Mouse (Mus musculus) hindbrain, embryonic 11.5 days (tissue): Measurements from ENCODE around the gene Map3k3. TPM values are rescaled to one million over a fixed set of nuclear protein-coding genes. Genes with fewer than 3 reads are reported as not detected.

Experiments used
- ATAC-seq: fragments of 200-750 bp; cut with Nextera tagmentation; 2 replicates; pipeline ENCODE4 v1.8.0; 2017; ENCODE audit warnings: mild to moderate bottlenecking, moderate TSS enrichment, moderate library complexity; ENCODE audit not compliant: low FRiP score
- DNase-seq: peaks from one replicate; pipeline ENCODE4 v3.0.0-alpha.2; 2015; ENCODE audit warnings: low spot score
- H3K27ac ChIP-seq: fragments of 300-500 bp; sonication (generic); 2 replicates; pipeline ENCODE4 v1.5.1; 2014; ENCODE audit warnings: mild to moderate bottlenecking, low read depth, low read length
- H3K27me3 ChIP-seq: fragments of 300-500 bp; sonication (generic); 2 replicates; pipeline ENCODE4 v1.6.1; 2014; ENCODE audit warnings: mild to moderate bottlenecking, low read length, moderate library complexity, mixed read lengths; ENCODE audit not compliant: control insufficient read depth, insufficient read depth
- H3K36me3 ChIP-seq: fragments of 300-500 bp; sonication (generic); 2 replicates; pipeline ENCODE4 v1.6.1; 2014; ENCODE audit warnings: mild to moderate bottlenecking, low read length, moderate library complexity, mixed read lengths; ENCODE audit not compliant: control insufficient read depth, insufficient read depth
- H3K4me1 ChIP-seq: fragments of 300-500 bp; sonication (generic); replicated peaks from 2 replicates; pipeline ENCODE4 v1.6.1; 2014; ENCODE audit warnings: low read length, mixed read lengths; ENCODE audit not compliant: control insufficient read depth, insufficient read depth
- H3K4me2 ChIP-seq: fragments of 300-500 bp; sonication (generic); replicated peaks from 2 replicates; pipeline ENCODE4 v1.6.1; 2014; ENCODE audit warnings: mild to moderate bottlenecking, low read depth, low read length
- H3K4me3 ChIP-seq: fragments of 300-500 bp; sonication (generic); 2 replicates; pipeline ENCODE4 v1.5.1; 2014; ENCODE audit warnings: low read depth, low read length
- H3K9ac ChIP-seq: fragments of 300-500 bp; sonication (generic); 2 replicates; pipeline ENCODE4 v1.6.1; 2014; ENCODE audit warnings: low read depth, low read length
- H3K9me3 ChIP-seq: fragments of 300-500 bp; sonication (generic); 2 replicates; pipeline ENCODE4 v1.6.1; 2016; ENCODE audit warnings: low read length; ENCODE audit not compliant: control insufficient read depth
- WGBS: fragments of 180-500 bp; shearing (Covaris S2); extraction: QIAGEN DNeasy Blood & Tissue Kit; methylation state at CpG from one replicate; pipeline ENCODE4 v1.1.7; 2014; 5-methylcytosine and 5-hydroxymethylcytosine counted together
- polyA plus RNA-seq: library from polyadenylated mRNA; unstranded; fragments of >200 nt; fragmentation: Nextera tagmentation; extraction: Ambion mirVana; gene quantifications from 2 replicates; pipeline ENCODE4 v1.2.1, GENCODE M21; 2014

The Map3k3 gene
- polyA plus RNA-seq, 1 experiment from 2014 or later = 14.2 TPM

- no peaks in the 10 kb centered on the region for H3K9me3 ChIP-seq
- H3K27me3 ChIP-seq = no peaks in the 10 kb centered on the region
- H3K9ac ChIP-seq = no peak overlapping the region
- H3K4me2 ChIP-seq = no peak overlapping the region
- DNase-seq (peak; percentile 38), ATAC-seq (no peak)
- 36% methylated on average over 8 of the region's 8 CpGs for WGBS
- H3K36me3 ChIP-seq = 0 out of 2 replicates have a peak, but pooled peaks cover 2% of the 10 kb centered on the region
- 0 out of 2 replicates have a peak, but pooled peaks cover 3% of the 10 kb centered on the region for H3K4me1 ChIP-seq
- no peak overlapping the region for H3K4me3 ChIP-seq
- peak overlapping the region; percentile 72 for H3K27ac ChIP-seq
These were observed 50.4 kb downstream of the Map3k3 start for GRCm38 (mm10) chr11:106134580-106135528.

- Histone ChIP-seq H3K4me3 (no peak overlapping the region), H3K27ac (no peak overlapping the region), H3K4me1 (no peaks in the 10 kb centered on the region), H3K36me3 (peaks cover 14% of the 10 kb centered on the region), H3K9me3 (no peaks in the 10 kb centered on the region), H3K4me2 (no peak overlapping the region), H3K27me3 (no peaks in the 10 kb centered on the region), H3K9ac (no peak overlapping the region)
- WGBS = 92% methylated on average over 3 of the region's 3 CpGs
- ATAC-seq (no peak), DNase-seq (no peak)
These were observed 66.8 kb downstream of the Map3k3 start for GRCm38 (mm10) chr11:106151219-106151618.

DNA sequence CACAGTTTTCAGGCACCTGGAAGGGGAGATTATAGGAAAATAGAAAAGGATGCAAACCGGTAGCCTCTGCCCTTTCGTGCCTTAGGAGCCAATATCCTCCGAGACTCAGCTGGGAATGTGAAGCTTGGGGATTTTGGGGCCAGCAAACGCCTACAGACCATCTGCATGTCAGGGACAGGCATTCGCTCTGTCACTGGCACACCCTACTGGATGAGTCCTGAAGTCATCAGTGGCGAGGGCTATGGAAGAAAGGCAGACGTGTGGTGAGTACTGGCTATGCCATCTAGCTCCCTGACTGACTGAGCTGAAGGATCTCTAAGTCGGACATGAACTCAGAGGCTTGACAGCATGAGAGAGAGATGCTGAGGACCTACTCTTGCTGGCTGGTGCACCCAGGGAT lies 67.7 kb downstream of the Map3k3 start:
- Histone ChIP-seq H3K27me3 (no peaks in the 10 kb centered on the region), H3K4me1 (no peaks in the 10 kb centered on the region), H3K9me3 (no peaks in the 10 kb centered on the region), H3K4me3 (no peak overlapping the region), H3K36me3 (peaks cover 14% of the 10 kb centered on the region), H3K27ac (no peak overlapping the region), H3K4me2 (no peak overlapping the region), H3K9ac (no peak overlapping the region)
- ATAC-seq (no peak), DNase-seq (no peak)
- 80% methylated on average over 8 of the region's 8 CpGs for WGBS

DNA sequence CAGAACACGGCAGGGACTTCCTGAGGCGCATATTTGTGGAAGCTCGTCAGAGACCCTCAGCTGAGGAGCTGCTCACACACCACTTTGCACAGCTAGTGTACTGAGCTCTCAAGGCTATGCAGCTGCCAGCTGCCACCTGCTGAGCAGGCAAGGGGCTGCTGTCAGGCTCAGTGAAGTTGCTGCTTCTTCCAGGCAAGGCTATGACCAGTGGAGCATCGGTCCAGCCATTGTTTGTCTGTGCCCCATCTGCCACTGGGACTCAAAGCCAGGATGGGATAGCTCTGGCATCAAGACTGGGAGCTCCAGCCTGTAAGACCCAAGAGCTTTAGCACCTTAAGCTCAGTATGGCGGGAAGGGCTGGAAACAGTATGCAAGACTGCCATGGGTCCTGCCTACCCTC lies 69.7 kb downstream of the Map3k3 start:
- DNase-seq (no peak), ATAC-seq (no peak)
- Histone ChIP-seq H3K4me3 (no peak overlapping the region), H3K9ac (no peak overlapping the region), H3K27ac (no peak overlapping the region; the same call in 1 of the 2 replicates), H3K4me1 (peaks cover 12% of the 10 kb centered on the region), H3K4me2 (no peak overlapping the region), H3K27me3 (no peaks in the 10 kb centered on the region), H3K9me3 (no peaks in the 10 kb centered on the region), H3K36me3 (peaks cover 14% of the 10 kb centered on the region)
- WGBS = 80% methylated on average over 5 of the region's 5 CpGs

- Histone ChIP-seq H3K9me3 (no peaks in the 10 kb centered on the region), H3K9ac (no peak overlapping the region), H3K36me3 (peaks cover 10% of the 10 kb centered on the region), H3K27me3 (no peaks in the 10 kb centered on the region), H3K4me3 (no peak overlapping the region), H3K4me1 (peaks cover 13% of the 10 kb centered on the region), H3K4me2 (no peak overlapping the region), H3K27ac (no peak overlapping the region)
- WGBS = 70% methylated on average over 2 of the region's 2 CpGs
- DNase-seq (no peak), ATAC-seq (no peak)
These were observed 70.4 kb downstream of the Map3k3 start for GRCm38 (mm10) chr11:106154770-106155169.

- Histone ChIP-seq H3K9me3 (no peaks in the 10 kb centered on the region), H3K4me2 (no peak overlapping the region), H3K36me3 (peaks cover 5% of the 10 kb centered on the region), H3K27me3 (no peaks in the 10 kb centered on the region), H3K27ac (no peak overlapping the region), H3K9ac (no peak overlapping the region), H3K4me1 (peaks cover 14% of the 10 kb centered on the region), H3K4me3 (no peak overlapping the region)
- DNase-seq = no peak
- ATAC-seq = no peak
- 84% methylated on average over 3 of the region's 3 CpGs for WGBS
These were observed 71.3 kb downstream of the Map3k3 start for GRCm38 (mm10) chr11:106155761-106156160.

- Histone ChIP-seq H3K27me3 (no peaks in the 10 kb centered on the region), H3K4me3 (no peak overlapping the region), H3K9ac (no peak overlapping the region), H3K9me3 (no peaks in the 10 kb centered on the region), H3K36me3 (peaks cover under 1% of the 10 kb centered on the region), H3K4me2 (no peak overlapping the region), H3K27ac (no peak overlapping the region), H3K4me1 (peaks cover 18% of the 10 kb centered on the region)
- 100% methylated on average over 1 of the region's 1 CpGs for WGBS
- DNase-seq = no peak
- ATAC-seq = no peak
These were observed 71.8 kb downstream of the Map3k3 start for GRCm38 (mm10) chr11:106156257-106156656.

- H3K36me3 ChIP-seq = no peaks in the 10 kb centered on the region; the same call in 1 of the 2 replicates
- ATAC-seq = no peak
- no peak overlapping the region for H3K4me3 ChIP-seq
- H3K9ac ChIP-seq = no peak overlapping the region
- H3K4me2 ChIP-seq = no peak overlapping the region
- peaks cover 20% of the 10 kb centered on the region for H3K4me1 ChIP-seq
- no peak overlapping the region for H3K27ac ChIP-seq
- 88% methylated on average over 7 of the region's 7 CpGs for WGBS
- H3K27me3 ChIP-seq = no peaks in the 10 kb centered on the region
- no peaks in the 10 kb centered on the region for H3K9me3 ChIP-seq
- no peak for DNase-seq
These were observed 72.7 kb downstream of the Map3k3 start for GRCm38 (mm10) chr11:106157154-106157553.
